Mouse (Mus musculus): ENCODE measurements around the gene Tssk3. TPM values are rescaled to one million over a fixed set of nuclear protein-coding genes. Genes with fewer than 3 reads are reported as not detected.
A peak's percentile ranks its signal among the peaks of the same experiment; 100 is the strongest.

Tssk3 gene
- polyA plus RNA-seq, 1 experiment, result not detected

GRCm38 (mm10) chr4:129455265-129455664 is 35.6 kb downstream of the Tssk3 start:
- TF ChIP-seq POLR2A (IDR thresholded peaks at IDR 0.05; ENCODE audit: borderline replicate concordance, low read depth, low read length), result no peak
- peak; percentile 14; the same call in 1 of the 2 replicates for TF ChIP-seq CTCF (IDR thresholded peaks at IDR 0.05; ENCODE audit: low read depth, low read length)
- no peak overlapping the region for H3K27ac ChIP-seq (ENCODE audit: insufficient read depth, low read depth, low read length)
- H3K4me1 ChIP-seq (ENCODE audit: control insufficient read depth, insufficient read depth, low read length), result no peaks in the 10 kb centered on the region
- no peak overlapping the region for H3K4me3 ChIP-seq (ENCODE audit: insufficient read depth, low read length)

GRCm38 (mm10) chr4:129451471-129452169 is 39.2 kb downstream of the Tssk3 start:
- TF ChIP-seq POLR2A (IDR thresholded peaks at IDR 0.05; ENCODE audit: borderline replicate concordance, low read depth, low read length) (no peak), CTCF (IDR thresholded peaks at IDR 0.05; ENCODE audit: low read depth, low read length) (no peak)
- Histone ChIP-seq H3K4me1 (ENCODE audit: control insufficient read depth, insufficient read depth, low read length) (no peaks in the 10 kb centered on the region), H3K27ac (ENCODE audit: insufficient read depth, low read depth, low read length) (no peak overlapping the region), H3K4me3 (ENCODE audit: insufficient read depth, low read length) (no peak overlapping the region)

- TF ChIP-seq CTCF (IDR thresholded peaks at IDR 0.05; ENCODE audit: low read depth, low read length), result no peak
- TF ChIP-seq POLR2A (IDR thresholded peaks at IDR 0.05; ENCODE audit: borderline replicate concordance, low read depth, low read length), result no peak
- Histone ChIP-seq H3K4me1 (ENCODE audit: control insufficient read depth, insufficient read depth, low read length) (no peaks in the 10 kb centered on the region), H3K27ac (ENCODE audit: insufficient read depth, low read depth, low read length) (no peak overlapping the region), H3K4me3 (ENCODE audit: insufficient read depth, low read length) (no peak overlapping the region)
Measured at GRCm38 (mm10) chr4:129450851-129451250, 40.0 kb downstream of the Tssk3 start.

DNA sequence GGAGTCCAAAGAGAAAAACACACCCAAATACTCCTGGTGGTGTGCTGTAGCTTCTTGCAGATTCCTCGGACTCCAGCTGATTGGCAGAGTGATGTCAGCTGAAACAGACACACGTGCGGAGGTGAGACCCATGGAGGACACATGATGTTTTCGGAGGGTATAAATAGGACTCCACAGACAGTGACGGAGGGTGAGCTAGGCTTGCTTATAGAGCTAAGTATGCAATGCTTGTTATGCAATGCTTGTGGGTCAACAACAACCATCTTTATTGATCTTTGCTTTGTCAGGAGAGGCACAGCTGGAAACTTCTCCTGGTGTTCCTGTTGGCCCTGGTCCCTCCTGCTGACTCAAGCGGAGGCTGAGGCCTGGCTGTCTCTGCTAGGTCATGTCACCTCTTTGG is 42.1 kb downstream of the Tssk3 start:
- H3K4me1 ChIP-seq (ENCODE audit: control insufficient read depth, insufficient read depth, low read length), result no peaks in the 10 kb centered on the region
- H3K4me3 ChIP-seq (ENCODE audit: insufficient read depth, low read length), result no peak overlapping the region
- TF ChIP-seq CTCF (IDR thresholded peaks at IDR 0.05; ENCODE audit: low read depth, low read length) (no peak), POLR2A (IDR thresholded peaks at IDR 0.05; ENCODE audit: borderline replicate concordance, low read depth, low read length) (no peak)
- H3K27ac ChIP-seq (ENCODE audit: insufficient read depth, low read depth, low read length), result no peak overlapping the region

- H3K4me3 ChIP-seq (ENCODE audit: insufficient read depth, low read length), result no peak overlapping the region
- H3K4me1 ChIP-seq (ENCODE audit: control insufficient read depth, insufficient read depth, low read length), result no peaks in the 10 kb centered on the region
- no peak overlapping the region for H3K27ac ChIP-seq (ENCODE audit: insufficient read depth, low read depth, low read length)
- TF ChIP-seq CTCF (IDR thresholded peaks at IDR 0.05; ENCODE audit: low read depth, low read length) (no peak), POLR2A (IDR thresholded peaks at IDR 0.05; ENCODE audit: borderline replicate concordance, low read depth, low read length) (no peak)
Measured at GRCm38 (mm10) chr4:129447778-129448563, 42.9 kb downstream of the Tssk3 start.

GRCm38 (mm10) chr4:129447360-129447759 is 43.5 kb downstream of the Tssk3 start:
- Histone ChIP-seq H3K4me3 (ENCODE audit: insufficient read depth, low read length) (no peak overlapping the region), H3K27ac (ENCODE audit: insufficient read depth, low read depth, low read length) (no peak overlapping the region), H3K4me1 (ENCODE audit: control insufficient read depth, insufficient read depth, low read length) (no peaks in the 10 kb centered on the region)
- TF ChIP-seq POLR2A (IDR thresholded peaks at IDR 0.05; ENCODE audit: borderline replicate concordance, low read depth, low read length) (no peak), CTCF (IDR thresholded peaks at IDR 0.05; ENCODE audit: low read depth, low read length) (no peak)

DNA sequence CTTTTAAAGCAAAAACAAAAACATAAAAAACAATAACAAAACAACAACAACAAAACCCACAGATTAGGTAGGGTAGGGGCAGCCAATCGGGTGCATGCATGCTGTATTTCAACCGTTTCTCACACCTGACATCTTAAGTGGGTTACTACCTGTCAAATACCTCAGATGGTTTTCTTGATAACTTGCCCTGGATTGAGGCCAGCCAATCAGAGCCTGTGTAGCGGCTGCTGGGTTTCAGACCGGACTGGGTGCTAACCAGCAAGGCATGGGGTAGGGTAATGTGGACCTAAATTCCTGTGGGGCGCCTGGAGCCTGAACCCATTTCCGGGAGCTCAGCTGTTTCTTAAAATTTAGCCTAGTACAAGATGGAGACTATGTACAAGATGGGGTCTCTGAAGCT is 49.7 kb downstream of the Tssk3 start:
- Histone ChIP-seq H3K4me3 (ENCODE audit: insufficient read depth, low read length) (no peak overlapping the region), H3K27ac (ENCODE audit: insufficient read depth, low read depth, low read length) (no peak overlapping the region), H3K4me1 (ENCODE audit: control insufficient read depth, insufficient read depth, low read length) (no peaks in the 10 kb centered on the region)
- TF ChIP-seq POLR2A (IDR thresholded peaks at IDR 0.05; ENCODE audit: borderline replicate concordance, low read depth, low read length) (no peak), CTCF (IDR thresholded peaks at IDR 0.05; ENCODE audit: low read depth, low read length) (no peak)

DNA sequence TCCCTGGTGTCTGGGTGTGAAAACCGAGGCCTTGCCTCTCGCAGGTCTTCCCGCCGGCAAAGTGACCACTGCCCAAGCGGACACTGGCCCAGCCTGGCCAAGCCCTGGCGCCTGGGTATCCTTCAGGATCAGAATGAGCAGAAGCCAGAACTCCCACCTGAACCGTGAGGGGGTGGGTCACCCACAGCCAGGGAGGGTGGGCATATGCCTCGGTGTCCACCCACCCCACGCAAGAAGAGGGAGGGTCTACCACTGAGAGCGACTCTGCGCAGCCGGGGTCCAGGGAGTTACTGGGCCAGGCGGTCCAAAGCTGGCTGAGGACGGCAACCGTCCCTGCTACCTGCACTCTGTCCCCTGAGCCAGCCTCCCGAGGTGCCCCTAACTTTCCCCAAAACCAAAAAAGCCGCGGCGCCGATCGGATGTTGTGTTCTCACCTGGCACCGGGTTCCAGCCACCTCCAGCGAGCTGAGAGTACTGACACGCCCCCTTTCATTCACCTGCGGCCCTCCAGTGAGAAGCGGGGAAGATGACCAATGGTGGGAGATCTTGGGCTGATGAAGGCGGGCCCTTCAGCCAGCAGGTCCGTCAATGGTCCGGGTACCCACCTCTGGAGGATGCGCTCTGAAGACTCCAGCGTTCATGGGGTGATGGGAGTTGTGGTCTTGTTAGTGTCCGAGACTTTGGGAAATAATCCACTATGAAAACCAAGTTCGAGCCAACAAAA is 50.3 kb downstream of the Tssk3 start, which contains the start of gene Zbtb8b:
Zbtb8b (minus strand) TSS at position 514 of the 724 bp plus-strand sequence.
- Histone ChIP-seq H3K4me1 (ENCODE audit: control insufficient read depth, insufficient read depth, low read length) (no peaks in the 10 kb centered on the region), H3K27ac (ENCODE audit: insufficient read depth, low read depth, low read length) (no peak within 1 kb of the TSS), H3K4me3 (ENCODE audit: insufficient read depth, low read length) (no peak within 1 kb of the TSS)
- TF ChIP-seq POLR2A (IDR thresholded peaks at IDR 0.05; ENCODE audit: borderline replicate concordance, low read depth, low read length) (no peak), CTCF (IDR thresholded peaks at IDR 0.05; ENCODE audit: low read depth, low read length) (no peak)

Other genes with a start within 250 kb of the Tssk3 start
- 5.0 and 6.3 TPM in 2 replicates for gene C77080, start 229.6 kb downstream of the Tssk3 start, polyA plus RNA-seq (2012; ENCODE audit: insufficient read depth, insufficient read length, missing spikeins)
- not detected in 2 replicates for gene Sync, start 203.4 kb downstream of the Tssk3 start, polyA plus RNA-seq (2012; ENCODE audit: insufficient read depth, insufficient read length, missing spikeins)
- 137 and 148 TPM in 2 replicates for gene Rbbp4, start 155.7 kb downstream of the Tssk3 start, polyA plus RNA-seq (2012; ENCODE audit: insufficient read depth, insufficient read length, missing spikeins)
- gene Zbtb8os, start 155.3 kb downstream of the Tssk3 start, polyA plus RNA-seq (2012; ENCODE audit: insufficient read depth, insufficient read length, missing spikeins), result 70.2 and 76.9 TPM in 2 replicates
- gene Zbtb8a, start 112.9 kb downstream of the Tssk3 start, polyA plus RNA-seq (2012; ENCODE audit: insufficient read depth, insufficient read length, missing spikeins), result 3.6 and 4.4 TPM in 2 replicates
- gene Zbtb8b, start 50.2 kb downstream of the Tssk3 start, polyA plus RNA-seq (2012; ENCODE audit: insufficient read depth, insufficient read length, missing spikeins), result not detected in 2 replicates
- 37.3 and 42.3 TPM in 2 replicates for gene Bsdc1, start 29.4 kb downstream of the Tssk3 start, polyA plus RNA-seq (2012; ENCODE audit: insufficient read depth, insufficient read length, missing spikeins)
- not detected in 2 replicates for gene Fam229a, start 168 bp upstream of the Tssk3 start, polyA plus RNA-seq (2012; ENCODE audit: insufficient read depth, insufficient read length, missing spikeins)
- gene Marcksl1, start 22.6 kb upstream of the Tssk3 start, polyA plus RNA-seq (2012; ENCODE audit: insufficient read depth, insufficient read length, missing spikeins), result 157 and 166 TPM in 2 replicates
- gene Hdac1, start 51.7 kb upstream of the Tssk3 start, polyA plus RNA-seq (2012; ENCODE audit: insufficient read depth, insufficient read length, missing spikeins), result 75.2 and 83.9 TPM in 2 replicates
- 0.68 TPM in 1 of 2 replicates, not detected in the other for gene Lck, start 82.6 kb upstream of the Tssk3 start, polyA plus RNA-seq (2012; ENCODE audit: insufficient read depth, insufficient read length, missing spikeins)
- gene Fam167b, start 87.5 kb upstream of the Tssk3 start, polyA plus RNA-seq (2012; ENCODE audit: insufficient read depth, insufficient read length, missing spikeins), result 1.2 and 2.6 TPM in 2 replicates
- 105 and 119 TPM in 2 replicates for gene Eif3i, start 109.6 kb upstream of the Tssk3 start, polyA plus RNA-seq (2012; ENCODE audit: insufficient read depth, insufficient read length, missing spikeins)
- 137 and 140 TPM in 2 replicates for gene Tmem234, start 109.6 kb upstream of the Tssk3 start, polyA plus RNA-seq (2012; ENCODE audit: insufficient read depth, insufficient read length, missing spikeins)
- 1.8 and 2.3 TPM in 2 replicates for gene Dcdc2b, start 123.2 kb upstream of the Tssk3 start, polyA plus RNA-seq (2012; ENCODE audit: insufficient read depth, insufficient read length, missing spikeins)
- 13.6 and 14.0 TPM in 2 replicates for gene Iqcc, start 128.1 kb upstream of the Tssk3 start, polyA plus RNA-seq (2012; ENCODE audit: insufficient read depth, insufficient read length, missing spikeins)
- 39.0 and 42.3 TPM in 2 replicates for gene Ccdc28b, start 132.9 kb upstream of the Tssk3 start, polyA plus RNA-seq (2012; ENCODE audit: insufficient read depth, insufficient read length, missing spikeins)
- gene Txlna, start 150.0 kb upstream of the Tssk3 start, polyA plus RNA-seq (2012; ENCODE audit: insufficient read depth, insufficient read length, missing spikeins), result 39.8 and 45.7 TPM in 2 replicates
- gene Kpna6, start 181.7 kb upstream of the Tssk3 start, polyA plus RNA-seq (2012; ENCODE audit: insufficient read depth, insufficient read length, missing spikeins), result 35.1 and 42.0 TPM in 2 replicates
- gene Tmem39b, start 205.8 kb upstream of the Tssk3 start, polyA plus RNA-seq (2012; ENCODE audit: insufficient read depth, insufficient read length, missing spikeins), result 10.7 and 12.8 TPM in 2 replicates

Measured in bone marrow macrophage, adult 2 months (primary cell).